Mouse (Mus musculus) midbrain, embryonic 10.5 days (tissue): ENCODE data around the gene Acsl5. TPM values are rescaled to one million over a fixed set of nuclear protein-coding genes. Genes with fewer than 3 reads are reported as not detected.

Source experiments
- DNase-seq: peaks from one replicate; pipeline ENCODE4 v3.0.0-alpha.2; 2017; ENCODE audit warnings: low spot score
- H3K27ac ChIP-seq: fragments of 300-500 bp; sonication (generic); replicated peaks from 2 replicates; pipeline ENCODE4 v1.5.1; 2016; ENCODE audit warnings: mild to moderate bottlenecking
- H3K27me3 ChIP-seq: fragments of 300-500 bp; sonication (generic); 2 replicates; pipeline ENCODE4 v1.6.1; 2016; ENCODE audit warnings: low read depth, mild to moderate bottlenecking; ENCODE audit not compliant: poor library complexity, severe bottlenecking
- H3K36me3 ChIP-seq: fragments of 300-500 bp; sonication (generic); 2 replicates; pipeline ENCODE4 v1.6.1; 2016; ENCODE audit warnings: mild to moderate bottlenecking, moderate library complexity
- H3K4me1 ChIP-seq: fragments of 300-500 bp; sonication (generic); 2 replicates; pipeline ENCODE4 v1.6.1; 2016
- H3K4me3 ChIP-seq: fragments of 300-500 bp; sonication (generic); 2 replicates; pipeline ENCODE4 v1.5.1; 2016; ENCODE audit warnings: mild to moderate bottlenecking, moderate library complexity
- H3K9me3 ChIP-seq: fragments of 300-500 bp; sonication (generic); replicated peaks from 2 replicates; pipeline ENCODE4 v1.6.1; 2016; ENCODE audit warnings: mild to moderate bottlenecking
- WGBS: fragments of 180-500 bp; shearing (Covaris S2); methylation state at CpG from one replicate; pipeline ENCODE4 v1.1.7; 2016; 5-methylcytosine and 5-hydroxymethylcytosine counted together
- polyA plus RNA-seq: library from polyadenylated mRNA; unstranded; fragments of >200 nt; fragmentation: Nextera tagmentation; extraction: Ambion mirVana; gene quantifications from 2 replicates; pipeline ENCODE4 v1.2.1, GENCODE M21; 2016

The Acsl5 gene
- 18.5 and 18.9 TPM in 2 replicates for polyA plus RNA-seq

- H3K4me3 ChIP-seq: no peak within 1 kb of the TSS
- no peaks in the 10 kb centered on the region for H3K9me3 ChIP-seq
- no peak for DNase-seq
- no peaks in the 10 kb centered on the region; the same call in 1 of the 2 replicates for H3K27me3 ChIP-seq
- H3K27ac ChIP-seq: no peak within 1 kb of the TSS
- whole genome bisulfite sequencing: 95% methylated on average over 9 of the region's 9 CpGs
- H3K36me3 ChIP-seq: no peaks in the 10 kb centered on the region
- H3K4me1 ChIP-seq: peaks cover 26% of the 10 kb centered on the region
These were observed at the start of gene Acsl5 for GRCm38 (mm10) chr19:55251383-55252124. TSS of gene Acsl5 (plus strand) at chr19:55251938.

GRCm38 (mm10) chr19:55206482-55207138 is 45.1 kb upstream of the Acsl5 start:
- H3K4me3 ChIP-seq: no peak overlapping the region
- DNase-seq: peak; percentile 30
- H3K9me3 ChIP-seq: no peaks in the 10 kb centered on the region
- H3K4me1 ChIP-seq: 0 out of 2 replicates have a peak, but pooled peaks cover 2% of the 10 kb centered on the region
- H3K36me3 ChIP-seq: no peaks in the 10 kb centered on the region
- H3K27me3 ChIP-seq: peaks cover 4% of the 10 kb centered on the region; the same call in 1 of the 2 replicates
- WGBS: 38% methylated on average over 8 of the region's 8 CpGs
- H3K27ac ChIP-seq: no peak overlapping the region

GRCm38 (mm10) chr19:55207205-55207604 is 44.5 kb upstream of the Acsl5 start:
- Histone ChIP-seq H3K27ac (no peak overlapping the region), H3K4me1 (no peaks in the 10 kb centered on the region), H3K9me3 (no peaks in the 10 kb centered on the region), H3K4me3 (no peak overlapping the region), H3K36me3 (no peaks in the 10 kb centered on the region), H3K27me3 (peaks cover 4% of the 10 kb centered on the region; the same call in 1 of the 2 replicates)
- DNase-seq: no peak
- WGBS: 61% methylated on average over 6 of the region's 6 CpGs

- no peak overlapping the region for H3K27ac ChIP-seq
- no peaks in the 10 kb centered on the region for H3K4me1 ChIP-seq
- WGBS: 69% methylated on average over 25 of the region's 25 CpGs
- no peaks in the 10 kb centered on the region for H3K36me3 ChIP-seq
- DNase-seq: no peak
- H3K27me3 ChIP-seq: peaks cover 4% of the 10 kb centered on the region; the same call in 1 of the 2 replicates
- H3K9me3 ChIP-seq: no peaks in the 10 kb centered on the region
- H3K4me3 ChIP-seq: no peak overlapping the region
These were observed 43.8 kb upstream of the Acsl5 start for GRCm38 (mm10) chr19:55207746-55208538.

- WGBS: 83% methylated on average over 4 of the region's 4 CpGs
- no peaks in the 10 kb centered on the region for H3K4me1 ChIP-seq
- H3K27ac ChIP-seq: no peak overlapping the region
- H3K4me3 ChIP-seq: no peak overlapping the region
- H3K27me3 ChIP-seq: peaks cover 4% of the 10 kb centered on the region; the same call in 1 of the 2 replicates
- H3K9me3 ChIP-seq: no peaks in the 10 kb centered on the region
- DNase-seq: no peak
- no peaks in the 10 kb centered on the region for H3K36me3 ChIP-seq
These were observed 43.1 kb upstream of the Acsl5 start for GRCm38 (mm10) chr19:55208654-55209053.

GRCm38 (mm10) chr19:55209084-55209483 is 42.7 kb upstream of the Acsl5 start:
- WGBS: 86% methylated on average over 3 of the region's 3 CpGs
- H3K27ac ChIP-seq: no peak overlapping the region
- H3K27me3 ChIP-seq: peaks cover 4% of the 10 kb centered on the region; the same call in 1 of the 2 replicates
- H3K9me3 ChIP-seq: no peaks in the 10 kb centered on the region
- DNase-seq: no peak
- H3K36me3 ChIP-seq: no peaks in the 10 kb centered on the region
- H3K4me1 ChIP-seq: no peaks in the 10 kb centered on the region
- no peak overlapping the region for H3K4me3 ChIP-seq

- no peak overlapping the region for H3K4me3 ChIP-seq
- H3K27me3 ChIP-seq: peaks cover 4% of the 10 kb centered on the region; the same call in 1 of the 2 replicates
- 92% methylated on average over 1 of the region's 1 CpGs for WGBS
- H3K27ac ChIP-seq: no peak overlapping the region
- H3K36me3 ChIP-seq: no peaks in the 10 kb centered on the region
- no peaks in the 10 kb centered on the region for H3K9me3 ChIP-seq
- no peak for DNase-seq
- H3K4me1 ChIP-seq: no peaks in the 10 kb centered on the region
These were observed 40.0 kb upstream of the Acsl5 start for GRCm38 (mm10) chr19:55211698-55212097.

- peaks cover 3% of the 10 kb centered on the region for H3K4me1 ChIP-seq
- H3K4me3 ChIP-seq: no peak overlapping the region
- H3K27ac ChIP-seq: no peak overlapping the region
- H3K36me3 ChIP-seq: no peaks in the 10 kb centered on the region
- 91% methylated on average over 12 of the region's 12 CpGs for WGBS
- no peaks in the 10 kb centered on the region for H3K9me3 ChIP-seq
- no peaks in the 10 kb centered on the region for H3K27me3 ChIP-seq
- DNase-seq: no peak
These were observed 38.0 kb upstream of the Acsl5 start for GRCm38 (mm10) chr19:55213617-55214340.

- 89% methylated on average over 4 of the region's 4 CpGs for WGBS
- Histone ChIP-seq H3K27ac (no peak overlapping the region), H3K4me3 (no peak overlapping the region), H3K36me3 (no peaks in the 10 kb centered on the region), H3K27me3 (peaks cover 8% of the 10 kb centered on the region; the same call in 1 of the 2 replicates), H3K4me1 (peaks cover 8% of the 10 kb centered on the region), H3K9me3 (no peaks in the 10 kb centered on the region)
- DNase-seq: no peak
These were observed 34.9 kb upstream of the Acsl5 start for GRCm38 (mm10) chr19:55216876-55217275.

GRCm38 (mm10) chr19:55217365-55217764 is 34.4 kb upstream of the Acsl5 start:
- Histone ChIP-seq H3K4me3 (no peak overlapping the region), H3K27ac (no peak overlapping the region), H3K4me1 (peaks cover 8% of the 10 kb centered on the region), H3K9me3 (no peaks in the 10 kb centered on the region), H3K36me3 (no peaks in the 10 kb centered on the region), H3K27me3 (peaks cover 8% of the 10 kb centered on the region; the same call in 1 of the 2 replicates)
- DNase-seq: no peak
- 87% methylated on average over 9 of the region's 9 CpGs for WGBS

- no peaks in the 10 kb centered on the region for H3K36me3 ChIP-seq
- no peaks in the 10 kb centered on the region for H3K9me3 ChIP-seq
- H3K27ac ChIP-seq: peak overlapping the region; percentile 71
- peaks cover 8% of the 10 kb centered on the region for H3K4me1 ChIP-seq
- H3K27me3 ChIP-seq: peaks cover 8% of the 10 kb centered on the region; the same call in 1 of the 2 replicates
- H3K4me3 ChIP-seq: peak overlapping the region; percentile 52
- peak; percentile 89 for DNase-seq
- 3% methylated on average over 20 of the region's 20 CpGs for WGBS
These were observed 33.5 kb upstream of the Acsl5 start for GRCm38 (mm10) chr19:55218192-55218739.
